Mouse (Mus musculus): ENCODE measurements around the gene Ppp1r37.
"Not testable (repeated sequence)": the region's sequence is repeated elsewhere in the genome, so short reads cannot be mapped to it uniquely, and the experiment has no call there.

Gene Ppp1r37

DNA sequence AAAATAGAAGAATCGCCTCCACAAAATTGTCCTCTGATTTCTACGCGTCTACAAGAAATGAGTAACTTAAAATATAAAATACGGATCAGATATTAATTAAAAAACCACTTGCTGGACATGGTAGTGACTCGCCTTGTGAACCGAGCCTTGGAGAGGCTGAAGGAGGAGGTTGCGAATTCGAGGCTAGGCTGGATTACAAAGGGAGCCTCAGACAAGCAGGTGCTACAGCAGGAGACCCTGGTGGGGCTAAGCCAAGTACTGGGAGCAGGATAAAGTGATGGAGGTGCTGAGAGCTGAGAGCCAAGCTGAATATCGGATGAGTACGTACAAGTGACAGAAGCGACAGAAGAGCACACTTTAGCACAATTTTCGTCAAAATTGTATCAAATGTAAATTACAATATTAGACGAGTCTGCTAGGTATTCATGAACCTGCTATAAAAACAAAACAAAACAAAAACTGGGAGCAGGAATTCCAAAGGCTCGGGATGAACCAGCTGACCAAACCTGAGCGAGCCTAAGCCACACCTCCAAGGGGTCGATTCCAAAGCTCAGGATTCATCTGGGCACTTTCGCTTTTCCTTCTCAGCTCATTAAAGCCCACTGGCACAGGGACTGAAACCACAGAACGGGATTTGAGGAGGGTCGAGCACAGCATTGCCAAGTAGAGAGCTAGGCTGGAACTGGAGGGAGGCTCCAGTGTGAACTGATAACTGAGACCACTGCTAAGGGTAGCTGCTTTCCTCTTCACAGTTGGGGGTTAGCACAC is at the start of gene Ppp1r37:
TSS of gene Ppp1r37 (minus strand) at position 434 of the 768 bp plus-strand sequence.
- DNase-seq (ENCODE audit: low spot score in 2 of 2) = peak; percentile 40 to 44

DNA sequence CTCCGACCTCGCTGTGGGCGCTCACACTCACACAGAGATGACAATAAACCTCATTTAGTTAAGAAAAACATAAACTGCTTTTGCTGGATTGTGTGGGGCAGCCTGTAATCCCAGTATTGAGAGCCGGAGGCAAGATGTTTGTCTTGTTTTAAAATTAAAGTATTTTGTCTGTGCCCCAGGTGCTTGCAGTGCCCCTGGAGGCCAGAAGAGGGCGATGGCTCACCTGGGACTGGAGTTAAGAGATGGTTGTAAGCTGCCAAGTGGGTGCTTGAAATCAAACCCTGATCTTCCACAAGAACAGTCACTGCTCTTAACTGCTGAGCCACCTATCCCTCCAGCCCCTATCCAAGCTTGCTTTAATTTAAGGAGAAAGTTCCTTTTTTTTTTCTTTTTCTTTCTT is 48.1 kb upstream of the Ppp1r37 start:
- no peak for DNase-seq (ENCODE audit: low spot score in 2 of 2)

DNA sequence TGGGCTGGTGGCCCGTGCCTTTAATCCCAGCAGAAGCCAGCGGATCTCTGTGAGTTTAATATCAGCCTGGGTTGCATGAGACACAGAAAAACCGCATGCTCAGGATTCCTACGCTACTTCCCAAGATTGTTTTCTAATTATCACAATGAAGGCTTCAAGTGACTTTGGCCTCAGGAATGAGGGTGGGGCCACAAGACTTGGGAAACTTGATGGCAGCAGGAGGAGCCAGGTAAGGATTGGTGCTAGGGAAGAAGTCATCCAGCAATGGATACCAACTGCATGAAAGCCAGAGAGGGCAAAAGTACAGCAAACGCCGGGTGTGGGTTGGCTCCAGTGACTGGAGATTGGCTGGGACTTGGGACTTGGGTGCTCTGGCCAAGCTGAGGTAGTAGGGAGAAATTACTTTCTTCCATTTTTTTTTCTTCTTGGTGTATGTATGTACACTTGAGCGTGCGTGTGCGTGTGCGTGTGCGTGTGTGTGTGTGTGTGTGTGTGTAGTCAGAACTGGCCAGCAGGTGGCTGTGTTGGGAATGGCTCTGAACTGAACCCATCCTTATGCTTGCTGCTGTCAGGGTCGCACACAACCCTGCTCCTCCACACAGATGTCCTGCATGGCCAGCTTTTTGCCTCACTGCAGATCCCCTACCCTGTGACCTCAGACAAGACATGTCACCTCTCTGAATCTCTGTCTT is 46.9 kb upstream of the Ppp1r37 start:
- no peak for DNase-seq (ENCODE audit: low spot score in 2 of 2)

DNA sequence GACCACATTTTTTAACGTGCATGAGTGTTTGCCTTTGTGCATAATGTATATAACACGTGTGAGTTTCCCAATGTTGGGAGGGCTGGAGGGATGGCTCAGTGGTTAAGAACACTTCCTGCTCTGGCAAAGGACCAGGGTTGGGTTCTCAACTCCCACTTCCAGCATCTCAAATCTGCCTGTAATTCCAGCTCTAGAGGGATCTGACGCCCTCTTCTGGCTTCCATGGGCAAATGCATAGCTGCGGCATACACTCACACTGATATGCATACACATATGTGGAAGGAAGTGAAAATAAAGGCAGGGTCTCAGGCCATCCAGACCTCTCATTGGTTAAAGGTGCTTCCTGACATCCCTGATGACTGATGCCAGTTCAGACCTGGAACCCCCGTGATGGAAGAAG is 44.4 kb upstream of the Ppp1r37 start:
- DNase-seq (ENCODE audit: low spot score in 2 of 2) = no peak

DNA sequence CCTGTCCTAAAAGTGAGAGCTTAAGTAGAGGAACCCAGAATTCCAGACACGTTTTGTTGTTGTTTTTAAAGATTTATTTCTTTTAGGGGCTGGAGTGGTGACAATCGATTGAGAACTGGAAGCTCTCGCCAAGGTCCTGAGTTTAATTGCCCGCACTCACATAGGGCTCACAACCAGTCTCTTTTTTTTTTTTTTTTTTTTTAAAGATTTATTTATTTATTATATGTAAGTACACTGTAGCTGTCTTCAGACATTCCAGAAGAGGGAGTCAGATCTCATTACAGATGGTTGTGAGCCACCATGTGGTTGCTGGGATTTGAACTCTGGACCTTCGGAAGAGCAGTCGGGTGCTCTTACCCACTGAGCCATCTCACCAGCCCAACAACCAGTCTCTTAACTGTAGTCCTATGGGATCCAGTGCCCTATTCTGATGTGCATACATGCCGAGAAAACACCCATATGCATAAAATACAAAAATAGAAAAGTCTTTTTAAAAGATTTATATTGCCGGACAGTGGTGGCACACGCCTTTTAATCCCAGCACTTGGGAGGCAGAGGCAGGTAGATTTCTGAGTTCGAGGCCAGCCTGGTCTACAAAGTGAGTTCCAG is 41.8 kb upstream of the Ppp1r37 start:
- DNase-seq (ENCODE audit: low spot score in 2 of 2) = not testable (repeated sequence)

DNA sequence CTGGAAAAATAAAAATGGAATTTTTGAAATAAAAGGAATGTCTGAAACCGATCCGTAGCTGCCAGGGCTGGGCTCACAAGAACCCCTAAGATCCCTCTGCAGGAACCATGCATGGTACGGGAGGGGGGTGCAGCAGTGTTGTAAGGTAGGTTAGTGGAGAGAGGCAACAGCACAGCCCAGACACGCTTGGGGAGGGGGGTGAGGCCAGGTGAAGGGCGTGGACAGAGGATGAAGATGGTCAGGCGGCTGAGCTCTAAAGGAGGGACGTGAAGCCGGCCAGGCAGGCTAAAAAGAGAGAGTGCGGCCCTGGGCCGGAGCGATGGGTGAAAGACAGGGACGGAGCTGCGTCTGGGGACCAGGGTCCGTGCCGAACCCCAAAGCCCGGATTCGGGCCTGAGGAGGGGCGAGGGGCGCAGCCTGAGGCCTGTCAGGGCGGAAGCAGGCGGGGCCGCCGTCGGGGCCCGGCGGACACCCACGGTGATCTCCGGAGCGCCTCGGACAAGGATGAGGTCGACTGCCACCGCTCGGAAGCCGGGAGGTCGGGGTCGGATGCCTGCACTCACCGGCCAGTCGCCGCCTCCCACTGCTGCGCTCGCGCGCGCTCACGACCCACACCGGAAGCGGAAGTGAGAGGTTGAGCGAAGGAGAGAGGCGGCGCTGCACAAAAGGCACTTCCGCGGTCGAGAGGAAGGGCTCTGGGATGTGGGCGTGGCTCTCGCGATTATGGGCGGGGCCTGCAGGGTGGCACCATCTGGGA is 41.2 kb upstream of the Ppp1r37 start, which contains the start of gene Clasrp:
TSS of gene Clasrp (minus strand) at position 638 of the 757 bp plus-strand sequence.
- peak; percentile 94 to 99 for DNase-seq (ENCODE audit: low spot score in 2 of 2)

DNA sequence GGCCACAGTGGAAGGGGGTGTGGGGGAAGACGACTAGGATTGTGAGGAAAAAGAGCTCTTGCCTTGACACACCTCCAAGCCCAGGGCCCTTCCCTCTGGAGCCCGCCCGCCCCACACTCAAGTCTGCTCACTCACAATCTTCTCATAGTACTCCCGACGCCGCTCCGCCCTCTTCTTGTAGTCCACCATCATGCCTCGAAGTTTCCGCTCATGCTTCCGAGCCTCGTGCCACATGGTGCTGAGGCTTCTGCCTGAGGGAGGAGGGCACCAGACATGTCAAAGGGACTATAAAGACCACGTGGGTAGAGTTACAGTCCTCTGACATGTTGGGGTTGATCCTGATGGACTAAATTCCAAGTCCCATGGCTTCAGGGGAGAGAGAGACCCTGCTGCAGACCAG is 40.2 kb upstream of the Ppp1r37 start:
- no peak for DNase-seq (ENCODE audit: low spot score in 2 of 2)

DNA sequence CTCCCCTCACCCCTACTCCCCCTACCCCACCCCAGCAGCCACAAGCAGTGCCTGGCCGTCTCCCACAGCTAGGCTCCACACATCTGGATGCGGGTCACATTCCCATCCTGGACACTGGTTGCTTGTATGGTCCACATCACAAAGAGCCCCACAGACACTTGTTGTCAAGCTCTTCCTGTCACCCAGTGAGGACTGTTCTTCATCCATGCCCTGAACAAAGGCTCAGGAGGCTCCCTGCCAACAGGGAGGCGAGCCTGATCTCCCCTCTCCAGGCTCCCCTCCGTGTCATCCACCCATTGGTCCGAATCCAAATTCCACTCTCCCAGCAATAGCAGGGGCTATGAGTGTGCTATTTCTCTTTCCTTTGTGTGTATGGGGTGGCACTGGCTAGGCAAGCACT is 37.7 kb upstream of the Ppp1r37 start:
- DNase-seq (ENCODE audit: low spot score in 2 of 2) = no peak

DNA sequence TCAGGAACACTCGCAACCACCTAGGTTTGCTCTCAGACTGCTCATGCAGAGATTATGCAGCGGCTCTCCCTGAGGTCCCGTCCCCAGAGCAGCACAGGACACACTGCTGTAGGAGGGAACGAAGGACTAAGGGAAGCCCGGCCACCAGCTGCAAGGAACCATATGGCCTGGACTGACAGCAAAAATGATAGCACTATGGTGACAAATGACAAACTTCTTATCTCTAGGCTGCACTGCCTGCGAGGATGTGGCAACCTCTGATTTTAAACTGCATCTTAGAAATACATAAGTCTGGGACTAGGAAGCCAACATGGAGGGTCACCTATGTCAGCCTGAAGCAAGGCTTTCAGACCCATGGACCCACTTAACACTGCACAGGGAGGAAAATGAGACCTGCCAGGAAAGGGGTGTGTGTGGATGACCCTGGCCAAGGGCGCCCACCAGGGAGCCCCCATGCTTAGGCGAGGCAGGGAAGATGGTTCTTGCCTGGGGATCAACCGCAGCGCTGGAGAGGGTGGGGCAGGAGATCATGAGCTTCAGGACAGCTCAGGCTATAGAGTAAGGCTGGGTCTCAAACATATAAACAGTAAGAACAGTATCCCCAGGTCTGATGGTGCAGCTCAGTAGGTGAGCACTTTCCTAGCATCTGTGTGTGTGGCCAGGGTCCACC is 30.3 kb upstream of the Ppp1r37 start:
- DNase-seq (ENCODE audit: low spot score in 2 of 2) = peak in 1 of 2 experiments; percentile 12

DNA sequence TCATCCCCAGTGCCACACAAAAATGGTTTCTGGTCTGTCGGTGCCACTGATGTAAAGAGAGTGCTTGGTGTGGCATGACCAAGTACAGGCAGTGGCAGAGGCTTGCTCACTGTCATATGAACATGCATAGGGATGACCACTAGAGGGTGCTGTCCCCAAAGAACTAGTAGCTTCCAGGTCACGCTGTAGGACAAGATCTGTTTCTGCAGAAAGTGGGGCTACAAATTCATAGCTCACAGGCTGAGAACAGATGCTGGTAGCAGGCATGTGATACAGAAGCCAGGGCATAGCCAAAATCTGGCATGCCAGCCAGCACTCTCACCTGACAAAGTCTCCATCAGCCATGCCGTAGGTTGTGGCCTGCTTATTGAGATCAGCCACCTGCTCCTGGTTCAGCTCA is 27.0 kb upstream of the Ppp1r37 start:
- DNase-seq (ENCODE audit: low spot score in 2 of 2) = peak; percentile 69 to 88

DNA sequence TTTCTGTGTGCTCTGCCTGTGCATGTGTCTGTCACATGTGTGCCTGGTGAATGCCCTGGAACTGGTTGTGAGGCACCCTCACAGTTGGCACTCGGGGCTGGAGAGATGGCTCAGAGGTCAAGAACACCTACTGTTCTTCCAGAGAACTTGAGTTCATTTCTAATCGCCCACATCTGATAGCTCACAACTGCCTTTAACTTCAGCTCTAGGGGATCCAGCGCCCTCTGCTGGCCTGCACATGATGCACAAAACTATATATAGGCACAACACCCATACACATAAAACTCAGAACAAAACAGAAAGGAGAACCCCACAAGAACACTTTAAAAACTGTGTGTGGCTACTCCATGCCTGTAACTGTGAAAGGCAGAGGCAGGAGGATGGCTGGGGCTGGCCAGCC is 26.3 kb upstream of the Ppp1r37 start:
- peak; percentile 57 to 83 for DNase-seq (ENCODE audit: low spot score in 2 of 2)

DNA sequence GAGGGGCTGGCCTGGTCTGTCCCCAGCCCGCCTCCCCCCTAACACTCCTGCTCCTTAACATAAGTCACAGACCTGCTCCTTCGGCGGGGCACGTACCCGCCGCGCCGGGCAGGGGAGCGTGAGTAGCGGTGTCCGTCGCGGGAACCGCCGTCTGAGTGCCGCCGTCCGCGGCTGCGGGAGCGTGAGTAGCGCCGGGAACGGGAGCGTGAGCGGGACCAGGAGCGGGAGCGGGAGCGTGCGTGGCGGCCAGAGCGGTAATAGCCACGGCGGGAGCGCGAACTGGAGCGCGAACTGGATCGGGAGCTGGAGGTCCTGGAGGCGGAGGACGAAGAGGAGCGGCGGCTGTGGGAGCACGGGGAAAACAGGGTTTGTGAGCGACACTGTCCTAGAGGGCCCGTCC is 23.4 kb upstream of the Ppp1r37 start:
- no peak for DNase-seq (ENCODE audit: low spot score in 2 of 2)

DNA sequence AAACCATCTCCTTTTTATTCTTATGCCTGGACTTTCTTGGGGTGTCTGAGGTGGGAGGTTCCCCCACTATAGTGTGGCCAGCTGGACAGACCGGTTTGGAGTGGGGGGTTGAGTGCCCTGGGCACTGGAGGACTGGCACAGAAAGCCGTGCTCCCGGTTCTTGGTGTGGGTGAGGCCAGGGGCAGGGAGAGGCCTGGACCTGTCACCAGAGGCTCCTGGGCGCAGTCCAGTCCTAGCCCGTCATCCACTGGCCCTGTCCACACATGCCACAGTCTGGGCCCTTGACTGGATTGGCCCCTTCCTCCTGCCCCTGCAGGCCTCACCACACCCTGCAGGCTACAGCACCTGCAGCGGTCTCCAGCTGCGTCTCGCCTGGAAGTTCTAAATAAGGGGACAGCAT is 17.8 kb upstream of the Ppp1r37 start:
- no peak for DNase-seq (ENCODE audit: low spot score in 2 of 2)

DNA sequence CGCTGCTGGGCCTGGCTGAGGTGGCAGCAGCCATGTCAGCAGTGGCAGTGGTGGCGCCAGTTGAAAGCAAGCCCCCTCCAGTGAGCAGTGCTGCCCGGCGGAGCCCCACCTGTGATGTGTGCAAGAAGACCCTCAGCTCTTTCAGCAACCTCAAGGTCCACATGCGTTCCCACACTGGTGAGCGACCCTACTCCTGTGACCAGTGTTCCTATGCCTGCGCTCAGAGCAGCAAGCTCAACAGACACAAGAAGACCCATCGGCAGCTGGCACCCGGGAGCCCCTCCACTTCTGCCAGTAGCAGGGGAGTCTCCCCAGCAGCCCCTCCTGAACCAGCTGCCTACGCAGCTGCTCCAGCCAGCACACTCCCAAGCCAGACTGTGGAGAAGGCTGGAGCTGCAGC is 16.9 kb upstream of the Ppp1r37 start:
- no peak for DNase-seq (ENCODE audit: low spot score in 2 of 2)

DNA sequence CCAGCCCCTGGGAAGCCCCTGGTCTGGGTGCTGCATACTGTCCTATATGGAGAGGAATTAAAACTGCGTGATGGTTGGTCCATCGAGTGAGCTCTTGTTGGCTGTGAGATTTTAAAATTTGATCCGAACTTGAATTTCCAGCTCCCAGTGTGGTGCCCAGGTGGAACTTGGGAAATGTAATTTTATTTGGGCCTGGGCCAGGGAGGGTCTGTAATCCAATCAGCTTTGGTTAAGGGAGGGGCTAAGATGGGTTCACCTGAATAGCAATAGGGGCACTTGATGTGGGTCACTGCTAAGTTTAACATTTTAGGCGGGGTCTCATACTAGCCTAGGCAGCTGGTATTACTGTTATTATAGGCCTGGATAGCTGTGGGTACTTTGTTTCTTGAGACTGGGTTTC is 15.6 kb upstream of the Ppp1r37 start:
- no peak for DNase-seq (ENCODE audit: low spot score in 2 of 2)

DNA sequence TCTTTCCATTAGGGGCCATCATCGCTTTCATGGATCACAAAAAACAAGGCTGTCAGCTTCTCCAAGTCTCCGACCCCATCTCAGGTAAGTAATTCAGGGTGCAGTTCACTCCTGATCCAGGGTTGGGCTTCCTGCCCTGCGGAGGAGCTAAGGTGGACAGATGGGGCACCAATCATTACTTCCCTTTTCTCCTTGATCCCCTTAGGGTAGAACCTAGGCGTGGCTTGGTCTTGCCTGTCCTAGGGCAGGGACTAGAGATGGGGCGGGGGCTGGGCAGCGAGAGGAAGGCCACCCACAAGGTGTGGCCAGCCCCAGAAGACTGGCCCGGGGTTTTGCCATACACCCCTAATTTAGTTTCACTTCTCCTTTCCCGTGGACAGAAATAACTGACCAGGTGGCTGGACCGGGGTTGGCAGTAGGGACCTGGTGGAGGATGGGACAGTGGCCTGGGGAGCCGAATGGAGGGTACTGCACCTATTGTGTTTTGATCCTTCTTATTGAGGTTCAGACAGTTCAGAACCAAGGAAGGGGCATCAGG is 15.1 kb upstream of the Ppp1r37 start:
- peak in 1 of 2 experiments; percentile 58 for DNase-seq (ENCODE audit: low spot score in 2 of 2)

DNA sequence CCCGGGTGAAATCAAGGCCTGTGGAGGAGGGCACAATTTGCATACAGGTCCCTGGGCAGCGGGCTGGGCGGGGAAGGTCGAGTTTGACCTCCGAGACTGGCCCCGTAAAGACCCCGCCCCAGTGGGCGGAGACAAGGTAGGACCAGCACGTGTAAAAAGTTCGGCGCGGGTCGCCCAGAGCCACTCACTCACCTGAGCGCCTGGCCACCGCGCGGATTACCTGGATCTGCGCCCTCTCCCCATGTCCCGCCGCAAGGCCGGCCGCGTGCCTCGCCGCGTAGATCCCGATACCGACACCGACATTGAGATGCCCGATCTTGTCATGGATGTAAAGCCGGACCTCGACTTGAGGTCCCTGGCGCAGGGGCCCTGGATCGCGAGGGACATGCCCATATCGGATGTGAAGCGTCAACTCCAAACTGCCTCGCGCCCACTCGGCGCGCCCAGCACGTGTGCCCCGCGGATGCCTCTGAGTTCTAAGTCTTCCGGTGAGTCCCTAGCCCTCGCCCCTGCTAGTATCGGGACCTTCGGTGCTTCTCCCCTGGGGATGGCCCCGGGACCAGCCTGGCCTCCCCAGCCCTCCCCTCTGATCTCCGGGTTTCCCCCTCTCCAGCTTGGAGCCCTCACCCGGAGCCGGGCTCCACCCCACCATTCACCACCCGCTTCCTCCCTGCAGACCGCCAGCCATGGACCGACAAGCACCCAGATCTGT is 14.4 kb upstream of the Ppp1r37 start, which contains the start of the genes Zfp296 and Gemin7:
TSS of gene Zfp296 (plus strand) at position 147 of the 712 bp plus-strand sequence.
TSS of gene Gemin7 (minus strand) at position 455 of the 712 bp plus-strand sequence.
- DNase-seq (ENCODE audit: low spot score in 2 of 2) = peak in 1 of 2 experiments; percentile 57

DNA sequence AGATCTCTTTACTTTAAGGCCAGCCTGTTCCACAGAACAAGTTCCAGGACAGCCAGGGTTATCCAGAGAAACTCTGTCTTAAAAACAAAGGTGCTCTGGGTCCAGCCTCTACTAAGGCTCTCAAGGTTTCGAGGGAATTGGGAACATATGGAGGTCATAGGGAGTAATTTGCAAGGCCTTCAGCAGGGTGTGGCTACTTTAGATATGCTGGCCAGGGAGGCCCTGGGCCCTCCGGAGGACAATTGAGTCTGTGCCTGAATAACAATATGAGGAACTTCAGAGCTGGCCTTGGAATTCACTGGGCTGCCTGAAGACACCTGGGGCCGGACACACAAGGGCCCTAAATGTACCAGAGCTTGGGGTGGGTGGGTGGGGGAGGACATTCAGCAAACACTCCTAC is 12.7 kb upstream of the Ppp1r37 start:
- DNase-seq (ENCODE audit: low spot score in 2 of 2) = no peak

DNA sequence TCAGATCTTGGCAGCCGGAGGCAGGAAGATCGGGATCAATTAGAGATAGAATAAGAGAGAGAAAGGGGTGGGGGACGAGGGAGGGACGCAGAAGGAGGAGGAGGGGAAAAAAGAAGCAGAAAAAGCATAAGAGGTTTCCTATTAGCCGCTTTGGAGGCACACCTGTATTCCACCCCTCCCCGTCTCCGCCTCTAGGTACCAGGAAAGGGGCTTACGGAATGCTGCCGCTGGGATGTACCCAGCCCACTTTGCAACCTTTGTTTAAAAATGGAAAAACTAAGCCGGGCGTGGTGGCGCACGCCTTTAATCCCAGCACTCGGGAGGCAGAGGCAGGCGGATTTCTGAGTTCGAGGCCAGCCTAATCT is 10.9 kb upstream of the Ppp1r37 start:
- no peak for DNase-seq (ENCODE audit: low spot score in 2 of 2)

Data from spleen, postnatal 10 days (tissue).